Mouse (Mus musculus): ENCODE data around the gene Opa3.

Gene Opa3

DNA sequence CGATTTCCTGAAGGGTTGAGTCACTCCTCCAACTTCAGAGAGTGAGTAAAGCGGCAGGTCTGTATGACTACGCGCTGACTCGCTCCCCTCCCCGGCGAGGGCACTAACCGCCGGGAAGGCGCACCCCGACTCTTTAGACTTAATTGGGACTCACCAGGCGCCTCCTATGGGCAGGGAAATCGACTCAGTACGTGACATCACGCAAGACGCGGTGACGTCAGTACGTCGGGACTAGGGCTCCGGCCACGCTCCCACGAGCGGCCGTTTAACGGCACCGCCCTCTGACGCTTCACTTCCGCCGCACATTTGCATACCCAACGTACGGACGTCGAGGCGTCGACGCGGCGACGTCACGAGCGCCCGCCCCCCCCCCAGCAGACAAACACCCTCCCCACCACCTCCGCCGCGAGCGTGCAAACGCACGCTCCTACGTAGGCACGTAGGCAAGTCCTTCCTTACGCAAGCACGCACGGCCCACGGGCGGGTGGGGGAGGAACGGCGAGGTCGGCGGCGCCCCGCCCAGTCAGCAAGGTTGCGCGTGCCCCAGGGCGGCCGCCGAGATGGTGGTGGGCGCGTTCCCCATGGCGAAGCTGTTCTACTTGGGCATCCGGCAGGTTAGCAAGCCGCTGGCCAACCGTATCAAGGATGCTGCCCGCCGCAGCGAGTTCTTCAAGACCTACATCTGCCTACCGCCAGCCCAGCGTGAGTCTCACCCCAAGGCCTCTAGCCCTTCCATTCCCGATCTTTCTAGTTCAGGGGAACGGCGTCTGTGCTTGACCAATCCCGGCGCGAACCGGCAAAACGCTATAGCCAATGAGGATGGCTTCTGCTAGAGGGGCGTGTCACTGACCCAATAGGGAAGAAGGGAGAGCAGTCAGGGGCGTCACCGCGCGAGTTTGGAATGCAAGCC is at the start of gene Opa3:
Gene Opa3 (plus strand): TSS at position 452 of the 910 bp plus-strand sequence.
- DNase-seq: peak; percentile 97

DNA sequence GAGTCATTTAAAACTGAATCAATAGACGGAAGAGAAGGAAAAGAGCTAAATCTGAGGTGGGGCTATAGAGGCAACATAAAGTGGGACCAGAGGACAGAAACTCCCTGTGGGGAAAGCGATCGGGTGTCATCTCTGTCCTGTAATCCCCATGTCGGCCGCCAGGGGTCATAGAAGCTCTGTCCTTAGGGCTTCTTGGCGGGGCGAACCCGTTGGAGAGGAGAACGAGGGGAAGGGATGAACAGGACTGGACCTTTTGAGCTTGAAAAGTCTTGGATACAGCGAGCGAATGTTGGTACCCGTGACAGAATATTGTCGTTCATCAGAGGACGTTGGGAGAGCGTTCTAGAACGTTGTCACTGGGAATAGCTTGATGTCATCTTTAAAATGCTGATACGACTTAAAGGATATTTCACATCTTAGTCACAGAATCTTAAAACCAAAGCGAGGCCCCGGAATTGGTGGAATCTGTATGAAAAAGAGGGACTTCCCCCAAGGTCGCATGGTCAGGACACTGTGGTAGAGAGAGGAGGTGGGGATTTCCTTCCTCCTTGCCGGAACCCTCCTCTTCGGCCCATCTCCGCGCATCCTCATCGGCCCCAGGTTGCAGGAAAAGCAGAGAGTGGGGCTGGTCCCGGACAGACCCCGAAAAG is 49.6 kb upstream of the Opa3 start:
- DNase-seq: peak; percentile 89

DNA sequence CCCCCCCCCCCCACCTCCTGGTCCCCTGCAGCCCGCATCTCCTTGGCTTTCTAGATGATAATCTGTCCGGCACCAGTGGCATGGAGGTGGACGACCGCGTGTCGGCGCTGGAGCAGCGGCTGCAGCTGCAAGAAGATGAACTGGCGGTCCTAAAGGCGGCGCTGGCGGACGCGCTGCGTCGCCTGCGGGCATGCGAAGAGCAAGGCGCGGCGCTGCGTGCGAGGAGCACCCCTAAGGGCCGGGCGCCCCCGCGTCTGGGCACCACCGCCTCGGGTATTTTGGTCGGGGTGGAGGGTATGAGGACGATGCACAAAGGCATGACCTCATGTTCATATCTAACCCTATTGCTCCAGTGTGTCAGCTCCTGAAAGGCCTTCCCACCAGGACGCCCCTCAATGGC is 49.0 kb upstream of the Opa3 start:
- DNase-seq: peak; percentile 72

DNA sequence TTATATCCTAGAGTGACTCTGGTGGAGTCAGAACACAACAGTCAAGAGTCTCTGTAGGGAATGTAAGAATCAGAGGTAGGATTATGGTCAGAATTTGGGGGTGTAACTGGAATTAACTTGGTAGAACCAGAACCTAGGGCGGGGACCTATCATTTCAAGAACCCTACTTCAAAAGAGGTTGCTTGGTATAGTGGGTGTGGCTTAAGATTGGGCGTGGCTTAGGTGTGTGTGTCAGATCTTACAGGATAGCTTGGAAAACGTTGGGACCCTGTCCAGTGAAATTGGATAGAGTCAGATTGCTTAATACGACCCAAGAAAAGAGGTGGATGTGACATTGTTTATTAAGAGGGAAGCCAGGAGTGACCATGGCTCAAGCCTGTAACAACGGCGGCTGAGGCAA is 48.2 kb upstream of the Opa3 start:
- no peak for DNase-seq

DNA sequence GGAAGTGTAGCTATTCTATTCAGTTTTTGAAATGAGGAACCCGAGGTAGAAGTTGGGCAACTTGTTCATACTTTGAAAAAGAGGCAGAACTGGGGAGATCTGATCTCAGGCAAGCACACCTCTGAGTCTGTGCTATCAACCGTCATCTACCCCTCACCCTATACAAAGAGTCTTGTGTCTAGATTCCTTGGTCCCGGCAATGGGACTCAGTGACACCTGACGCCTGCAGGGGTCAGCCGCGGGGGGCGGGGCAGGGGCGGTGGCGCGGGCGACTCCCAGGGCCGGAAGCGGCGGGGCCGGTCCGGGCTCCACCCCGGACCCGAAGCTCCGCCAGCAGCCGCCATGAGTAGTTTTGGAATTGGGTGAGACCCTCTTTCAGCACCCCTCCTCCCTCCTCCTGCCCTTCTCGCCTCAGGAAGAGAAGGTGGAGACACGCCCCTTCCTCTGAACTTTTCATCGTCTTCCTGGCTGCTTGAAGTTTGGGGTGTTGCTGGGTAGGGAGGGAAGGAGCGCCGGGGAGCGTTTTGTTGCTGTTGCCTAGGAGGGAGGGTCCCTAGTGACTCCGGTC is 47.2 kb upstream of the Opa3 start:
- no peak for DNase-seq

DNA sequence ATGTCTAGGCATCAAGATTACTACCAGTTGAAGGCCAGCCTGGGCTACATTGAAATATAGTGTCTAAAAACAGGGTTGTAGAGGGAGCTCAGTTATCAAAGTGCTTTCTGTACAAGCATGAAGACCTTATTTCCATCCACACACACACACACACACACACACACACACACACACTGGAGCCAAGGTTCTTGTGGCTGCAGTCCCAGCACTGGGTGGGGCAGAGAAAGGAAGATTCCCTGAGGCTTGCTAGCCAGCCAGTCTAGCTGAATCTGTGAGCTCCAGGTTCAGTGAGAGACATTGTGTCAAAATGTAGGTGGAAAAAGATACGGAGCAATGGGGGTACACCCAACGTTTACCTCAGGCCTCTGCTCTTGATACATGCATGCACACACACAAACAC is 43.9 kb upstream of the Opa3 start:
- no peak for DNase-seq

DNA sequence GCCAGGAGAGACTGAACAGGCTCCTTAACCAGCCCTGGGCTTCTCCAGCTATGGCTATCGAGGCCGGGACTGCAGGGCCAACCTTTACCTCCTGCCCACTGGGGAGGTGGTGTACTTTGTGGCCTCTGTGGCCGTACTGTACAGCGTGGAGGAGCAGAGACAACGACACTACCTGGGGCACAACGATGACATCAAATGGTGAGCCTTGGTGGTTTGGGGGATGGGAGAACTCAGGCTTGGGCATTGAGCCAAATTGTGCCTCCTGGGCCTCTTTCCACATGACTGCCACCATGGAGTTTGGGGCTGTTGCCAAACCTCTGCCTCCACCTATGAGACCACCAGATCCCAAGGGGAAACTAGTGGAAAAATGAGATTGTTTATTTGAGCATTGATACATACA is 43.4 kb upstream of the Opa3 start:
- DNase-seq: no peak

DNA sequence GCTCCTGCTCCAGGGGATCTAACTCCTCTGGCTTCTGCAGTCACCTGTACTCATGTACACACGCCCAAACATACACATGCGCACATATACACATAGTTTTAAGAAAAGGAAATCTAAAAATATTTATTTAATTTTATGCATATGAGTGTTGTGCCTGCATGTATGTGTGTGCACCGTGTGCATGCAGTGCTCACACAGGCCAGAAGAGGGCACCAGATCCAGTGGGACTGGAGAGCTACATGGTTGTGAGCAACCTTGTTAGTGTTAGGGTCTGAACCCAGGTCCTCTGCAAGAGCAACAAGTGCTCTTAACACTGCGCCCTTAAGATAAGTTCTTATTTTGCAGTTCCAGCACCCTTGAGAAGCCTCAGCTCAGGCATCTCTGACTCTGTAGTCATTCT is 33.5 kb upstream of the Opa3 start:
- no peak for DNase-seq

DNA sequence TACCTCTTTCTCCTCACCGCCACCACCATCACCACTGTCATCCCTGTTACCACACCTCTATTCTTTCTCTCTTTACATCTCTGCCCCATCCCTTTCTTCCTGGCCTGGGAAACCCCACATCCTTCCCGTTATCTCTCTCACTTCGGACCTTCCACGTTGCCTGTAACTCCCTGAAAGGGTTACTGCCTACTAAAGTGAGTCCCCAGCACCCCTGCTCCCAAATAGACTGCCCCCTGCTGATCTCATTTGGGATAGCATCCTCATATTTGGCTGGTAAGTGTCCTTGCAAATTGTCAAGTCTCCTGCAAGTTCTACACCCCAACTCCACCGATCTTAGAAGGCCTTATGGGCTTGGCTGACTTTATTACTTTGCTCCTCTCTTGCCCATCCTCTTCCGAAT is 31.5 kb upstream of the Opa3 start:
- DNase-seq: peak; percentile 58

DNA sequence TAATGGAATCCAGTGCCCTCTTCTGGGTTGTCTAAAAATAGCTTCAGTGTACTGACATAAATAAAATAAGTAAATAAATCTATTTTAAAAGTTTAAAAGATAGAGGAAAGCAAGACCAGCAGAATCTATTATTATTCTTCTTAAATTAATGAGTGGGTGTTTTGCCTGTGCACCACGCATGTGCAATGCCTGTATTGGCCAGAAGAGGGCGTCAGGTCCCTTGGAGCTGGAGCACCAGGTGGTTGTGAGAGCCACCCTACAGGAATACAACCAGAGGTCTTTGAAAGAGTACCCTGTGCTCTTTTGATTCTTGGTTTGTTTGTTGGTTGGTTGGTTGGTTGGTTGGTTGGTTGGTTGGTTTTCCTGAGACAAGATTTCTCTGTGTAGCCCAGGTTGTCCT is 30.1 kb upstream of the Opa3 start:
- no peak for DNase-seq

DNA sequence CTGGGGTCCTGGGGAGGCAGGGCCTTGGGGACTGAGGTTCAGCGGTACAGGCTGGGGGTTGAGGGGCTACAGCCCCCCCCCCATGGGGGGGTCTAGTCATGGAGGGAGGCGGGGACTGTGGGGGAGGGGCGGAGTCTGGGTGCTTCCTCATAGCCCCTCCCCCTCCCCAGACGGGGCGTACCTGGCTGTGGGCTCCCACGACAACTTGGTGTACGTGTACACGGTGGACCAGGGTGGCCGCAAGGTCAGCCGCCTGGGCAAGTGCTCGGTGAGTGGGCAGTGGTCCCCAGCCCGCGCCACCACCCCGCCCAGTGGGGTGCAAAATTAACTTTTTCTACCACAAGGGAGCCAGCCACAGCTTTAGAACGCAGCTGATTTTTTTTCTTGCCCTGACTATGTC is 26.5 kb upstream of the Opa3 start:
- no peak for DNase-seq

DNA sequence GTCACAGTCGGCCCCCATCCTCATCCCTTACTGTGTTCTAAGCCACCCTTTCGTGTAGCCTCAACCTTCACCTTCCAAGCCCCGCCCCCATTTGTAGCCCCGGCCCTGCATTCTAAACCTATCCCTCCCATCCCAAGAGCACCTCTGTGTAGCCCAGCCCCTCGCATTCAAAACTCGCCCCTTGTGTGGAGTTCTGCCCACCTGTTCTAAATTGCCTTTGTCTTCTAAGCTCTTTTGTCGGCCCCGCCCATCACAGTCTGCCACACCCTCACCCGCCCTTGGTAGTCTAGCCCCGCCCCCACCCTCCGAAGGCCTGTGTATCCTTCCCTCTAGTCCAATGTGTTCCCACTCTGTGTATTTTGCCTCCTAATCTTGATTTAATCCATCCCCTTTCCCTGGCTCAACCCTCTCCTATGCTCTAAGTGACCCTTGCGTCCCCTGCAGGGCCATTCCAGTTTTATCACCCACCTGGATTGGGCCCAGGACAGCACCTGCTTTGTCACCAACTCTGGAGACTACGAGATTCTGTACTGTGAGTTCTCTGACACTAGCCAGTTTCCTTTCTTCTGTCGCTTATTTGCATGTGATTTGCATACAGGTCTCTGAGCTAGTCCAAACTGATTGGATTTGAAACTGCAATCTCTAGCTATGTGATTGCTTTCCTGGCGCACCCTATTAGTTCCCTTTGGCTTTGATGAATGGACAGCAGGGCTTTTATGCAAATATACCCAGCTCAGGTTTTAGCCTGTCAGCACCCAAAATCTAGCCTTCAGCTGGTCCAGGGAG is 25.9 kb upstream of the Opa3 start:
- DNase-seq: no peak

DNA sequence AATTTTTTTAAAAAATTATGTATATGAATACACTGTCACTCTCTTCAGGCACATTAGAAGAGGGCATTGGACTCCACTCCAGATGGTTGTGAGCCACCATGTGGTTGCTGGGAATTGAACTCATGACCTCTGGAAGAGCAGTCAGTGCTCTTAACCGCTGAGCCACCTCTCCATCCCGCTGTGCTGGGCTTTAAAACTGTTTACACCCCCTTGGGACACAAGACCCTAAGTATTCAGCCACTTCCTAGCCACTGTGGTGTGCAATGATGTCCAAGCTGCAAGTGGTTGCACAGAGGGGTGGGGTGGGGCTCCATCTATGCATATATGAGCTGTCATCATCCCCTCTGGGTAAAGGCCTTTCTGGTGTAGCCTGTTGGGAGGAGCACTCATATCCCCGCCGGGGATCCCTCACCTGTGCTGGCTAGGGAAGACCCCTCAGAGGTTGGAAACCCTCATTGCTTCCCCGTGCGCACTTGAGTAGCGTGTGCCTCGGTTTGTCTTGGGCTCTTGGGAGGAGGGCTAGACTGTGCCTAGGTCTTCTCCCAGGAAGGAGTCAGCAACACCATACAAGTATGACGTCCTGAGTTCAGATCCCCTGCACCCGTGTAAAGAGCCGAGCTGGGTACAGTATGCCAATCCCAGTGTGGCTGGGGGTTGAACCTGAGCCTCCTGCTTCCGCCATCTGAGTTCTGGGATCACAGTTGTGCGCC is 19.8 kb upstream of the Opa3 start:
- no peak for DNase-seq

DNA sequence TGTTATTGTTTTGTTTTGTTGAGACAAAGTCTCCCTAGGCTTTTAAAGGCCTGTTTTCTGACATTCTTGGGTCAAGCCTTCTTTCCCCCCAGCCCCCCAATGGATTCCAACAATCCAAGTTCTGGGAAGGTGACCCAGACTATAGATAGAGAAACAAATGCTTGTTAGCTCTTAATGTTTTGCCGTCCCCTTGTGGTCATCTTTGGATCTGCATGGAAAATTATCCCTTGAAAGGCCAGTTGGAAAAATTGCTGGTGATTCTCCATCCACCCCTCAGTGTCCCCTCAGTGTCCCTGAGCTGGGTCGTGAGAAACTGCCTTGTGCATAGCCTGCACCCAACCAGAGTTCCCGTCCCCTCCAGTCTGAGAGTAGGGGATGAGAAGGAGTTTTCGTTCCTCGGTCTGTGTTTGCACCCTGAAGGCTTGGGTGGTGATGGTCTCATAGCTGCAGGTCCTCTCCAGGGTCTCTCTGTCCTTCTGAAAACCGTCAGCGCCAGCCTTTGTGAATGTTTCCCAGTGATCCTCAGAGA is 19.1 kb upstream of the Opa3 start:
- DNase-seq: peak; percentile 61

DNA sequence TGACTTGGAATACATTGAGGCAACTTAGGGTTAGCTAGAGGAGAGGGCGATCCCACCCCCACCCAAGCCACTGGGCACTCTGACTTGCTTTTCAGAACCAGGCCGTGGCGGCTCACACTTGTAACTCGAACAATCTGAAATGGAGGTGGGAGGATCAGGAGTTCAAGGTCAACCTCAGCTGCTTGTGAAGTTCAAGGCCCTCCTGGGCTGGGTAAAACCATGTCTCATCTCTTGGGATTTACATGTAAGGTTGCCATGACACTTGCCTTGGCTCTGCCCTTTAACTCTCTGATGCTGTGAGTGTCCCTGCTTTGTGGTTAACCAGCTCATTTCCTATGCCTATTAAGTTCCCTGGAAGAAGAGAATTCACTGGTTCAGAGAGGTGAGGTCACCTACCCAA is 18.6 kb upstream of the Opa3 start:
- no peak for DNase-seq

DNA sequence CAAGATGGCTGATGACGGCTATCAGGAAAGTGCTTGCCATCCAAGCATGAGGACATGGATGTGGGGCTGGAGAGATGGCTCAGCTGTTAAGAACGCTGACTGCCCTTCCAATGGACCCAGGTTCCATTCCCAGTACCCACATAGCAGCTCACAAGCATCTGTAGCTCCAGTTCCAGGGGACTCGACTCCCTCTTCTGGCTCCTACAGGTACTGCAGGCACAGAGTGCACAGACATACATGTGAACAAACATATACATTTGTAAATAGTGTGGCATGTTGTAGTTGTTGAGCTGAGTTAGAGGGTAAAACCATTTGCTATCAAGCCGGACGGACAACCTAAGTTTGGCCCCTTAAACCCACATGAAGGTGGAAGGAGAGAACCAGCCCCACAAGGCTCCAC is 18.1 kb upstream of the Opa3 start:
- no peak for DNase-seq

DNA sequence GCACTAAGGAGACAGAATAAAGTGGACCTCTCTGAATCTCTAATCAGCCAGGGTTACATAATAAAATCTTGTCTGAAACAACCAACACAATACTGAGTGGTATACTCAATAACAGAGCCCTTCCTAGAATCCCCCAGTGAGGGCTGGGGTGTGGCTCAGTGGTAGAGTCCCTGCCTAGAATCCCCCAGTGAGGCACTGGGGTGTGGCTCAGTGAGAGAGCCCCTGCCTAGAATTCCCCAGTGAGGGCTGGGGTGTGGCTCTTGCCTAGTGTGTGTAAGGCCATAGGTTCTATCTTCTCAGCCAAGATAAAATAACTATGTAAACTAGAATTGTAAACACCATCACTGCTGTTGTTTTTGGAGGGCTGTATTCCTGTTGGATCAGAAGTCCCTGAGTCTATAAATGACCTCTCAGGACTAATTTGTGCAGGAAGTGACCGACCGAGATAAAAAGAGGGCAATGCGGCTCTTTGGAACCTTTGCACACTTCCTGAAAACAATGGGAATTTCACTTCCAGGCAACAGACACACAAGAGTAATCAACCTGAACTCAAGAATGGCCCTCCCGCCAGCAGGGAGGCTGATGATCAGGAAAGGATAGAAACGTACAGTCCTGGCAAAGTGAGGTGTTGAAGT is 17.0 kb upstream of the Opa3 start:
- no peak for DNase-seq

DNA sequence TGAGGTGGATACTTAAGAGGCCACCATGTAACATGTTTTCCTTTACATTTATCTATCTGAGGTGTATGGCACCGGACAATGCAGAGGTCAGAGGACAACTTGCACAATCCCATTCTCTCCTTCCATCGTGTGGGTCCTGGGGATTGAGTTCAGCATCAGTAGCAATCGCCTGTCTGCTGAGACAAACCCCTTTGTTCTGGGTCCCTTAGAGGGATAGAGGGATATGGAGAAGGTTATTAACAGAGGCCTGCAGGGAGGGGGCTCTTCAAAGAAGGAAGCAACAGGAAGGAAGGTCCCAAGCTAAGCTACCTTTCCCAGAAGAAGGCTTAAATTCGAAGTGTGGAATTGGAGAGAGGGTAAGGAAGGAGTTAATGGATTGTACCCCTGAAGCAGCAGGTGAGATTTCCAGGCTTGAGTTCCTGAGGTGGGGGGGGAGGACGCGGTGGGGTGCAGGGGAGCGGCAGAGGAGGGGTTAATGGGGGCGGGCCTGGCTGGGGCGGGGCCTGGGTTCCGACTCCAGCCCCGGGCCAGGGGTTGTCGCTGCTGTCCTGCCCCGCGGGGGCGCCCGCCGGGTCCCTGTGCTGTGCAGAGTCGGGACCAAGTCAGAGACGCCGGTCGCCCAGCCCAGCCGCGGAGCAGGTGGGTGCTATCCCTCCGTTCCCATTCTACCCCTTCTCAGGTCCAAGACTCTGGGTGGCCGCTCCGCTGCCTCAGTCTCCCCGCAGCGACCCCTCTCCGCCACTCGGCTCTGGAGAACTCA is 16.0 kb upstream of the Opa3 start, which contains the start of gene Gpr4:
Gene Gpr4 (plus strand): TSS at position 543 of the 760 bp plus-strand sequence.
- peak; percentile 42 for DNase-seq

DNA sequence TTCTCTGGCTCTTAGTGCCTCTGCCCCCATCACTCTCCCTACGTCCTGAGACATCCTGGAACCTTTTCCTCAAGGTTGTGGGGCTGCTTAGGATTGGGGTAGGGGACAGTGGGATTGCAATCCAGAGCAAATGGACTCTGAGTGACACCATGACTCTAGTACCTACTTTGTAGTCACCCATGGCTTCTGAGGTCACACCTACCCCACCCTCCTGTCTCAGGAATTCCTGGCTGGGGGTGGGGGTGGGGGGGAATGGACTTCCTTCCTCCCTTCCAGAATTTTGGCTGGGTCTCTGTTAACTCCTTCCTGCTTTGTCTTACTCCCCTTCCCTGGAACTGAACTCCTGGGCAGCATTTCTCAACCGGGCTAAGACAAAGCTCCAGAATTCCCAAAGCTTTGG is 14.7 kb upstream of the Opa3 start:
- DNase-seq: no peak

DNA sequence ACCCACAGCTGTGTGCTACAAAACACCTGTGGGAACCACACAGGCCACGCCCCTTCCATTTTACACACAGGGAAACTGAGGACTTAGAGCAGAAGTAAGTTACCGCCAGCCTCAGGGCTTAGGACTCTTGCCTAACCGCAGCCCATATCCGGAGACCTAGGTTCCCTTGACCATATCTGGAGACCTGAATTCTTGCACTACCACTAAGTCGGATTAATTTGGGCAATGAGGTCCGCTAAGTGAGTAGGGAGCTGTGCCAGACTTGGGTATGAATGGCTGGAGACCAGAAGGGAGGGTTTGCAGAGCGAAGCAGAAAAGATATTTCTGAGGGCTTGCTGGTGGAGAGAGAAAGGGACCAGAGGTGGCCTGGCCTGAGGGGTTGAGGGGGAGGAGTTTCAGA is 13.8 kb upstream of the Opa3 start:
- DNase-seq: no peak

DNA sequence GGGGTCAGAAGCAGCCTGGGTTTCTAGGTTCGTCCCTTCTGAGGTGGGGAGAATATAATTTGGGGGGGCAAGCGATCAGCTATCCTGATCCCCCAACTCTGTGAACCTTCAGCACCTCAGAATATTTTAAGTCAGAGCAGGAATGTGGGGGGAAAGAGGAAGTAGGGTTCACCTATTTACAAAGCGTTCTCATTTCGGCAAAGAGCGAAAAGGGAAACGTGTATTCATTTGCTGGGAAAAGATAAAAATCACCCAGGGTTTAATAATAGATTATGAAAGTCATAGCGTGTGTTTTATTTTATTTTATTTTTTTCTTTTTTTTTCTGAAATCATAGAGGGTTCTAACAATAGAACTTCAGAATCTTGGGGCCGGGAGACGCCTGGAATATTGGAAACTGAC is 13.2 kb upstream of the Opa3 start:
- DNase-seq: no peak

Measured in right cerebral cortex, postnatal 4 days (tissue).